Mouse (Mus musculus): ENCODE measurements around the gene Mthfr.

The Mthfr gene

DNA sequence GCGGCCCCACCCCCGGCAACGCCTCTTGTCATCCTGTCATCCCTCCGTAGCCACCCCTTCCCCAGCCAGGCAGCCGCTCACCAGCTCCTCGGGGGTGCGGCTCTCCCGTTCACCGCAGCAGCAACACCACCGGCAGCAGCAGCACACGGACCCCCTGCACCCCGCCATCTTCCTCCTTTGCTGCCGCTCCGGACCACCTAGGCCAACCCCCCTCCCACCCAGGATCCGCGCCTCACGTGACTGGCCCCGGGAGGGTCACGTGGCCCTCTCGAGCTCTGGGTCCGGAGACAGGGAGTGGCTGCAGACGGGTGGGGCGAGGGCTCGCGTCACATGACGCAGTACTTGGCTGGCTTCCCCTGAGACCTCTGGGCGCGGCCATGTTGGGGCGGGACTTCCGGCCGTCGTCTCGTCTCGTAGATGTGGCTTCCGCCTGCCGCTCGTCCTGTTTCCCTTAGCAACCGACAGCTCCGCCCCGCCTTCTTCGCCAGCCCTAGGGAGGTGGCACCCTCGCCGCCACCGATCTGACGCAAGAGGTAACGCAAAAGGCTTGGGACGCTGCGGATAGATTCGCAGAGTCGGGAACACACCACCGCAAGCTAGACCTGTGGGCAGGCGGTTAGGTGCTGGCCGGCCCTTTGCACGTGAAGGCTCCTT is at the start of gene Mthfr, which contains the start of gene Clcn6:
Gene Mthfr, plus strand, starts transcription at position 478 of the 654 bp plus-strand sequence.
Gene Clcn6, minus strand, starts transcription at position 222 of the 654 bp plus-strand sequence.
- DNase-seq (ENCODE audit: low read depth, low spot score): peak; percentile 99

- DNase-seq (ENCODE audit: low read depth, low spot score): no peak
These were observed 45.2 kb upstream of the Mthfr start for GRCm38 (mm10) chr4:147993571-147994095.

DNA sequence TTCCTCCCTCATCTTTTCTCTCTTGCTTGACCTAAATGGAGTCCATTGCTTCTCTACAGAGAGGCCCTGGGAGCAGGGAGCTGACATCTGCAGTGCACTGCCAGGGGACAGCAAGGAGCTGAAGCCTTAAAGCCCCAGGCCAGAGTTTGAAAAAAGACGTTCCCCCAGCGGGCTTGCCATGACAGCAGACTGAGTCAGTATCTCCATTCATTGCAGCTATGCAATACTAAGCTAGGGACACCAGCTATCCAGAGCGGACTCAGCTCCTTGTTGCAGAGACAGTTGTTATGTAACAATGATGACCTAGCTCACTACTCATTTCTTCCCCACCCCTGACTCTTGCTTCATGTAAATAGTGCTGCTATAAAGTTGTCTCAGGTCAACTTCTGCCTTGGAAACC is 43.6 kb upstream of the Mthfr start:
- no peak for DNase-seq (ENCODE audit: low read depth, low spot score)

DNA sequence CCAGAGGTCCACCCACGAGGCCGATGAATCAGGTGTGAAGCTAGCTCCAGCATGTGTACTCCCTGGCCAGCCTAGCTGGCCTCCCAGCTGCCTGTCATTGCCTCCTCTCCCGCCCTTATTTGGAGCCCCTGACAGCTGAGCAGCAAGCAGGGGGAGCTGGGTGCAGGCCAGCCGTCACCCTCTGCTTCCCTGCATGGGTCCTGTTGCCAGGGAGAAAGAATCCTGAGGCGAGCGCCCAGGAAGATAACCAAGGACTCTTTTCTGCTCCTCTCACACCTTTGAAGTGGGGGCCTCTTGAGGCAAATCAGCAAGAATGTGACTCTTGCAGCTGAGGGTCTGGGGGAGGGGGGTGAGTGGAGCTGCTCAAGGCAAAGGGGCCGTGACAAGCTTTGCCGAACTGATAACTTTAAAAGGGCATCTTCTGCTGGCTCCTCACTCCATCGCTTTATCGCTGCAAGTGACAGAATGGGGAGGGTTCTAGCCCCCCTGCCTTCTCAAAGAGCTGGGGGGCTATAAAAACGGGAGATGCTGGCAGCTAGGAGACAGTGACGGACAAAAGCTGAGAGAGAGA is 38.6 kb upstream of the Mthfr start, which contains the start of gene Nppa:
Gene Nppa, plus strand, starts transcription at position 521 of the 571 bp plus-strand sequence.
- no peak for DNase-seq (ENCODE audit: low read depth, low spot score)

DNA sequence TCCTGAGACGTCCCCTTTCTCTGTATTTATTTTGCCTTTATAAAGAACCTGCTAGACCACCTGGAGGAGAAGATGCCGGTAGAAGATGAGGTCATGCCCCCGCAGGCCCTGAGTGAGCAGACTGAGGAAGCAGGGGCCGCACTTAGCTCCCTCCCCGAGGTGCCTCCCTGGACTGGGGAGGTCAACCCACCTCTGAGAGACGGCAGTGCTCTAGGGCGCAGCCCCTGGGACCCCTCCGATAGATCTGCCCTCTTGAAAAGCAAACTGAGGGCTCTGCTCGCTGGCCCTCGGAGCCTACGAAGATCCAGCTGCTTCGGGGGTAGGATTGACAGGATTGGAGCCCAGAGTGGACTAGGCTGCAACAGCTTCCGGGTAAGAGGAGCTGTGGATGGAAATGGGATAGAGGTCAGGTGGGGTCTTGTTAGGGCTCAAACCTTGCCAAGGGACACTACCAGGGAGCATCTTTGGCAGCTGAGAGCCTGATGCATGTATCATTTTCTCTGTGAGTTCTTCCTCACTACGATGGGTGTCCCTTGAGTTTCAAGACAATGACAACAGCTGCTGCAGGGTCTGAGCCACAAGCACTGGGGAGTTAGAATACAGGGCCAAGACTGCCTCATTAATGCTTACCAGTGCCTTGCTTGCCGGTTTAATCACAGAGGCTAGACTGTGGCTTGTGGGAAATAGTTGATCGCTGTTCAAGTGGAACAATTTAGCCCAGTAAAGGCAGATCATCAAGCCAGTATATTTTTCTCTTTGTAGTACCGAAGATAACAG is 37.7 kb upstream of the Mthfr start:
- no peak for DNase-seq (ENCODE audit: low read depth, low spot score)

DNA sequence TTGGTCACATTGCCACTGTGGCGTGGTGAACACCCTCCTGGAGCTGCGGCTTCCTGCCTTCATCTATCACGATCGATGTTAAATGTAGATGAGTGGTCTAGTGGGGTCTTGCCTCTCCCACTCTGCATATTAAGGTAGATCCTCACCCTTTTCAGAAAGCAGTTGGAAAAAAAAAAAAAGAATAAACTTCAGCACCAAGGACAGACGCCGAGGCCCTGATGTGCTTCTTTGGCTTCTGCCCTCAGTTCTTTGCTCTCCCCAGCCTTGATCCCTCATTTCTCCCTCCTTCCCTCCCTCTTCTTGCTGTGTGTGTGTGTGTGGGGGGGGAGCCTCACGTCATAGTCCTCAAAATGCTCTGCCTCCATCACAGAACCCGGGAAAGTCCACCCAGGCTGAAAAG is 37.0 kb upstream of the Mthfr start:
- DNase-seq (ENCODE audit: low read depth, low spot score): no peak

DNA sequence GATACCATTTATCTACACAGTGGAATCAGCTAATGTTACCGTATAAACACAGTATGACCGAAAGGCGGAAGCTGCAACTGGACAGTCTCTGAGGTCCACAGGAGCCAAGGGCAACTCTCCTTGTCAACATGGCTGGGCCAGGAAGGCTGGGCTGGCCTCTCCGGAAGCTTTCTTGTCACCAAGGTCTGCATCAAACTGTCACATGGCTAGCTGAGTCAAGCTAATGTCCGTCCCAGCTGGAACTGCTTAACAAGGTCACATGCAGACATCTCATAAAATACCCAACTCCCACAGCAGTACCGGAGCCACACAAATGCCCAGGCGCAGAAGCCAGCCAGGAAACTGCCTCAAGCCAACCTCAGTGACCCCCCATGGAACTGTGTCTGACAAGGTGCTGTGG is 34.5 kb upstream of the Mthfr start:
- no peak for DNase-seq (ENCODE audit: low read depth, low spot score)

DNA sequence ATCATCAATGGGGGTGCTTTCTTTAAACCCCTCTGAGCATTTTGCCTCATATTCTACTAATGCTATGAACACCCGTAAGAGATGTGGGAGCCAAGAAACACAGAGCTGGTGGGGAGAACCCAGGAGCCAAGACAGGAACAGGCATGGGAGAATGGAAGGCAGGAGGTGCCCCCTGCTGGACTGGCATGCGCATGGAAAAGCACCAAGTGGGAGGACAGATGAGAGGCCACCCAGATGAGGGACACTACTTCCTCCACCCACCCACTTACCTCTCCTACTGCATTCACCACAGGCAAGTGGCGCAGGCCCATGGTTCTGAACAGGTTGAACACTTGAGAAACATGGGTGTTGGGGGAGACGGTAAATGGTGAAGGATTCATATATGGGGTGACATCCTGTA is 30.5 kb upstream of the Mthfr start:
- no peak for DNase-seq (ENCODE audit: low read depth, low spot score)

DNA sequence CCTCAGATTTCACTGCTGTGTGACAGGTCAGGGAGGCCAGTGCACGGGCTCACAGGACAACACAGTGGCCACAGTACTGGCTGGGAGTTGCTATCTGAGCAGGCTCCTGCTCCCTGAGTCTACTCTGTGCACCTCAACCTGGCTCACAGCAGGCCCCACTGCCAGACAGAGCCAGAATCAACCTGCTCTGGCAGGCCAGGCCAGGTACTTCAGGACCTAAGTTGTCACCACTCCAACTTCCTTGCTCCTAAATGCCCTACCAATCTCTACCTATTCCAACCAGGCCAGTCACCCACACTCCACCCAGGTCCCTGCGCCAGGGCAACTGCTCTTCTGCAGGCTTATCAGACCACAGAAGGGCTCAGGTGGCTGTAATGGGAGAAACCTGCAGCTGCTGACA is 29.2 kb upstream of the Mthfr start:
- DNase-seq (ENCODE audit: low read depth, low spot score): no peak

GRCm38 (mm10) chr4:148011332-148011731 is 27.5 kb upstream of the Mthfr start:
- DNase-seq (ENCODE audit: low read depth, low spot score): no peak

DNA sequence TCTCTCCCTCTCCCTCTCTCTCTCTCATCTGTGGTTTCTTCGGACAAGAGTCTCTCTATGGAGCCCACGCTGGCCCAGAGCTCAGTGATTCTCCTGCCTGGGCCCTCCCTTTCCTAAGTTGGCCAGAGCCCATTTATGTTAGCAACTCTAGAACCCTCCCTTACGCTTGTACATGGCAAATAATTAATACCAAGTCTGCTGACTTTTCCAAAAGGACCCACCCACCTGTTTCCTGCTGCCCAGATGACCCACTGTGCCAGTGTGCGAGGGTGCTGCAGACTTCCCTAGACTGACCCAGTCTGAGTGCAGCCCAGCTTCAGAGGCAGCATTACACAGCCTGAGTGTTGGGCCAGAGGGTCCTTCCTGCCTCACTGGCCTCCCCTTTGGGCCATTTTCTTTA is 26.7 kb upstream of the Mthfr start:
- no peak for DNase-seq (ENCODE audit: low read depth, low spot score)

DNA sequence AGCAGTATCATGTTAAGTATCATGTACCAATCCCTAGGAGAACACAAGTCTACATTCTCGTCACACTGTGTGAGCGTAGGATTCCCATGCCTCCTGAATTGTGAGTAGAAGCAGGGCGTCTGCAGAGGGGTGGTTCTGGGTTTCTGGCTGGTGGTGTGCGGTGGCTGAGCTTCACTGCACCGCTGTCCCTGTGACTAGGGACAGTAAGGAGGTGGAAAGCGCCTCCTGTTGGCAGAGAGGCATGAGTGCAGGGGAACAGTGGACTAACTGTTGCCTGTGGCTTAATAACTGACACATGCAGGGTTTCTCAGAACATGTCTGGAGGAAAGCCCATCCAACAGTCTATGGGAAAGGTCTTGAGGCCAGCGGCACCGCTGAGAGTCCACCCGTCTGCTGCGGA is 23.5 kb upstream of the Mthfr start:
- DNase-seq (ENCODE audit: low read depth, low spot score): peak; percentile 50

GRCm38 (mm10) chr4:148016981-148017380 is 21.9 kb upstream of the Mthfr start:
- DNase-seq (ENCODE audit: low read depth, low spot score): no peak

DNA sequence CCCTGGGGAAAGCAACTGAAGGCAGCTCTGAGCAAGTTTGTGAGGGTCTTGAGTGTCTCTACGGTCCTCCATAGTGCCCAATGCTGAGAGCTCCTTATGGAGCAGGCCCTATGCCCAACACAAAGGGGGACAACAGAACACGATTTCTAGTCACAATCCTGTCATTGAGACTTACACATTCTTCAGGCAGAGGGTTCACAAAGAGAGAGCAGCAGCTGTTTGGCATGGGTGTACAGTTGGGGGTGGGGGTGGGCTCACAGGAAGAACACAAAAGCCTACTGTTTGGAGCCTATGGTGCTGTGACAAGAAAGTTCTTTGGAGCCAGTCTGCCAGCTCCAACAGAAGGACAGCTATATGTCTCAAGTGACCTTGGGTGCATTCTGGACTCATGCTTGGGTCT is 20.5 kb upstream of the Mthfr start:
- no peak for DNase-seq (ENCODE audit: low read depth, low spot score)

DNA sequence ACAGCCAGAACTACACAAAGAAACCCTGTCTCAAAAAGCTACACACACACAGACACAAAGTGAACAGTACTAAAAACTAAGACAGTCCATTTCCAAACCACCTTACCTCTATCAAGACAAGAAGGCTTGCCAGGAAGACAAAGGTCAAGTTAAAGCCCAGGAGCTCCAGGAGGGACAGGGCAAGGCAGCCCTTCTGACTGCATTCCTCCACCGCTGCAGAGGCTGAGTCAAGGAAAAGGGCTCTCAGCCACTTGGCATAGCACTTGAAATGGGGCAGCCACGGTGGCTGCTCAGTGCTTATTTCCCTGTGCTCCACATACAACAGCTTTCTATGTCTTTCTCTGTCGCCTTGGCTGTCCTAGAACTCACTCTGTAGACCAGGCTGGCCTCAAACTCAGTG is 14.9 kb upstream of the Mthfr start:
- DNase-seq (ENCODE audit: low read depth, low spot score): no peak

GRCm38 (mm10) chr4:148029297-148029696 is 9.6 kb upstream of the Mthfr start:
- no peak for DNase-seq (ENCODE audit: low read depth, low spot score)

- DNase-seq (ENCODE audit: low read depth, low spot score): no peak
These were observed 8.4 kb upstream of the Mthfr start for GRCm38 (mm10) chr4:148030506-148030905.

- peak; percentile 81 for DNase-seq (ENCODE audit: low read depth, low spot score)
These were observed 4.9 kb upstream of the Mthfr start for GRCm38 (mm10) chr4:148033858-148034410.

DNA sequence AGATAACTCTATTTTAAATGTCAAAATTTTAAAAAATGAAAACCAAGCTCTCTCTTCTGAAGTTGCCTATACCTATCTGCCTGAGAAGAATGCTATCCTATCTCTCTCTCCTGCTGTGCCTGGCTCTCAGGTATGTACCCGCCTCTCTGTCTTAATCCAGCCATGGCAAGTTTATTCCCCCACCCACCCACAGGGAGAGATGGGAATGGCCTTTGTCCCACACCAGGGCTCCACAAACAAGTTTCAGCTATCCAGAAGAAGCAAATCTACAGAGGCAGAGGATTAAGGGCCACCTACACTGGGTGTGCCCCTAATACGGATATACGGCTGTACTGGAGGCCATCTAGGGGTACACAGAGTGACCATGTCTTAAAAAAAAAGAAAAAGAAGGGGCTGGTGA is 3.4 kb upstream of the Mthfr start:
- DNase-seq (ENCODE audit: low read depth, low spot score): no peak

DNA sequence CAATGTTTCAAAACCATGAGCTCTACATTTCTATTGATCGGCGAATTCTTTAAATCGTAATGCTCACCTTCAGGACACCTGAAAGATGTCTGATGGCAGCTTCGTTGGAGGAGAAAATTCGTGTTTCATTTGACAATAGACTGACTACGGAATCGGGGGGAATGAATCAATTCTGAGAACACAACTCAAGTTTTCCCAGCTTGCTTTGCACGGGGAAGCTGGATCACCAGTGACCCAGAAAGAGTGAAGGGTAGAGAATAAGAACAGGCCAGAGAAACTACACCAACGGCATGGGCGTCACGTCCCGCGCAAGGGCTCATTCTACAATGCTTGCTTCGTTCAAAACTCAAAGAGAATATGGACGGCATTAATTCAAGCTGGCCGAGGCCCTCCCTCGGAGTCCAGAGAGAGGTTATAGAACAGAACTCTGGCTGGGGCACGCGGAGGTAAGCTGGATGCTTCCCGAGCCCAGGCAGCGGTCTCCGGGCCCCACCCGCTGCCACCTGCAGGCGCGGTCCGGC is 738 bp upstream of the Mthfr start:
- DNase-seq (ENCODE audit: low read depth, low spot score): no peak

- no peak for DNase-seq (ENCODE audit: low read depth, low spot score)
These were observed 564 bp downstream of the Mthfr start for GRCm38 (mm10) chr4:148039254-148040028.

Measured in ES-CJ7 (cell line).